8 mouse cellular contexts compared by ENCODE assay signal in genomic region chr8:116364172-116364571, GRCm38 (mm10).
A peak's percentile ranks its signal among the peaks of the same experiment; 100 is the strongest.
DNase-seq lines count a peak whose midpoint lies in the region; ATAC-seq and TF ChIP-seq lines count a peak whose summit lies in the region.

No protein-coding gene starts in this region.

- no peaks in the 10 kb centered on the region for H3K36me3 ChIP-seq in midbrain, embryonic 10.5 days
- H3K36me3 ChIP-seq in midbrain, embryonic 15.5 days (replicated peaks) = no peaks in the 10 kb centered on the region
- H3K36me3 ChIP-seq in embryonic facial prominence, embryonic 11.5 days (replicated peaks; ENCODE audit: control insufficient read depth, insufficient read depth, low read depth, low read length) = no peaks in the 10 kb centered on the region

- no peaks in the 10 kb centered on the region for H3K9me3 ChIP-seq in midbrain, embryonic 10.5 days (replicated peaks)
- no peaks in the 10 kb centered on the region for H3K9me3 ChIP-seq in midbrain, embryonic 15.5 days
- no peaks in the 10 kb centered on the region for H3K9me3 ChIP-seq in embryonic facial prominence, embryonic 11.5 days (replicated peaks; ENCODE audit: control insufficient read depth, low read length)

- no peak overlapping the region for H3K27ac ChIP-seq in gastrocnemius, adult 2 months
- H3K27ac ChIP-seq in midbrain, embryonic 10.5 days (replicated peaks) = 0 out of 2 replicates have a peak overlapping the region, but pooled peaks have one; percentile 13
- no peak overlapping the region for H3K27ac ChIP-seq in midbrain, embryonic 15.5 days
- H3K27ac ChIP-seq in embryonic facial prominence, embryonic 11.5 days (replicated peaks; ENCODE audit: low read depth, low read length) = no peak overlapping the region

- peak; percentile 29 for DNase-seq in gastrocnemius, adult 2 months
- no peak for DNase-seq in gastrocnemius, postnatal 4 days (ENCODE audit: low spot score in 2 of 2)
- no peak for DNase-seq in midbrain, embryonic 10.5 days (ENCODE audit: low spot score)
- peak; percentile 23 for DNase-seq in embryonic facial prominence, embryonic 11.5 days (ENCODE audit: low spot score)
- DNase-seq in retina, postnatal 1 day = peak; percentile 39
- no peak for DNase-seq in gastrocnemius, postnatal 14 days

- no peak overlapping the region for H3K4me3 ChIP-seq in gastrocnemius, adult 2 months
- H3K4me3 ChIP-seq in midbrain, embryonic 10.5 days = no peak overlapping the region
- no peak overlapping the region for H3K4me3 ChIP-seq in midbrain, embryonic 15.5 days
- H3K4me3 ChIP-seq in embryonic facial prominence, embryonic 11.5 days (ENCODE audit: low read depth, low read length) = no peak overlapping the region

- peaks cover 28% of the 10 kb centered on the region for H3K4me1 ChIP-seq in midbrain, embryonic 10.5 days
- H3K4me1 ChIP-seq in midbrain, embryonic 15.5 days = no peaks in the 10 kb centered on the region
- H3K4me1 ChIP-seq in embryonic facial prominence, embryonic 11.5 days (ENCODE audit: control insufficient read depth, insufficient read depth, low read length) = no peaks in the 10 kb centered on the region

- no peak for ATAC-seq in midbrain, embryonic 15.5 days (replicated peaks)
- ATAC-seq in embryonic facial prominence, embryonic 11.5 days (replicated peaks; ENCODE audit: insufficient number of reproducible peaks, low FRiP score, low TSS enrichment, low read depth) = no peak
- no peak for ATAC-seq in megakaryocyte, adult 5-6 weeks (ENCODE audit: poor library complexity, severe bottlenecking)

- H3K4me2 ChIP-seq in midbrain, embryonic 15.5 days = no peak overlapping the region
- H3K4me2 ChIP-seq in embryonic facial prominence, embryonic 11.5 days (ENCODE audit: low read depth, low read length) = no peak overlapping the region

- H3K9ac ChIP-seq in midbrain, embryonic 15.5 days = no peak overlapping the region
- H3K9ac ChIP-seq in embryonic facial prominence, embryonic 11.5 days (replicated peaks; ENCODE audit: low read length) = no peak overlapping the region

- intact Hi-C loops in gastrocnemius, adult 2 months (cut with DNase I) = no loop called here
- intact Hi-C loops in gastrocnemius, postnatal 14 days (cut with DNase I; ENCODE audit: low total_unique reads) = no loop called here

- 79% methylated on average over 2 of the region's 2 CpGs for WGBS in midbrain, embryonic 10.5 days
- 78% methylated on average over 2 of the region's 2 CpGs for whole genome bisulfite sequencing in midbrain, embryonic 15.5 days
- WGBS in embryonic facial prominence, embryonic 11.5 days = 76% methylated on average over 2 of the region's 2 CpGs

- TF ChIP-seq CTCF in gastrocnemius, adult 2 months (IDR thresholded peaks at IDR 0.05) = peak; percentile 47

- 0 out of 2 replicates have a peak, but pooled peaks cover 12% of the 10 kb centered on the region for H3K27me3 ChIP-seq in midbrain, embryonic 10.5 days (ENCODE audit: low read depth, poor library complexity, severe bottlenecking)
- 0 out of 2 replicates have a peak, but pooled peaks cover 3% of the 10 kb centered on the region for H3K27me3 ChIP-seq in midbrain, embryonic 15.5 days (replicated peaks)
- no peaks in the 10 kb centered on the region for H3K27me3 ChIP-seq in embryonic facial prominence, embryonic 11.5 days (ENCODE audit: control insufficient read depth, insufficient read depth, low read length)

Comparison
In these comparisons a context has a peak if more than half of its experiments do, and no peak if none do; other contexts are left out.
1. DNase-seq: peak in gastrocnemius, adult 2 months (single experiment), embryonic facial prominence, embryonic 11.5 days (single experiment) and retina, postnatal 1 day (single experiment); none in gastrocnemius, postnatal 4 days (0 of 2), midbrain, embryonic 10.5 days (single experiment) and gastrocnemius, postnatal 14 days (single experiment).